Mouse (Mus musculus): ENCODE results near the gene F5. TPM values are rescaled to one million over a fixed set of nuclear protein-coding genes. Genes with fewer than 3 reads are reported as not detected.

The F5 gene
- polyA plus RNA-seq, 1 experiment from 2014 or later: 1.6 TPM

DNA sequence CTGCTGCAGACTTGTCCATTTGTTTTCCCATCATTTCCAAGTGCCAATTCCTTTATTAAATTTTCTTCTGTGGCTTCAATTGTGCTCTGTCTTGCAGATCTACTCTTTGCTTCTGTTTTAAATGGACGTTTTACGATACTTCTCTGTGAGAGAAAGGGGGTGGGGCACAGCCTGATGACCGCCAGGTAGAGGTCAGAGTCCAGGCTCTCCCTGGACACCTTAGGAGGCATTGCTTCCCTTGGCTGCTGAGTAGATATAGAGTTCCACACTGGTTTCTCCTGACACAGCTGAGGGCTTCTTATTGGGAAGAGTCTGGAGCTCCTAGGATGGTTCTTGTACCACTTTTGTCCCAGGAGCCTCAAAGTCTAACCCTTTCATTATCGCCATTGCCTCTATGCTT is 59.3 kb downstream of the F5 start:
- H3K9me3 ChIP-seq (ENCODE audit: control insufficient read depth, low read length): no peaks in the 10 kb centered on the region
- no peak overlapping the region for H3K4me3 ChIP-seq (ENCODE audit: low read depth, low read length)
- H3K4me2 ChIP-seq (replicated peaks; ENCODE audit: low read depth): no peak overlapping the region
- no peaks in the 10 kb centered on the region for H3K4me1 ChIP-seq (replicated peaks; ENCODE audit: control insufficient read depth, insufficient read depth)
- TF ChIP-seq CTCF (IDR thresholded peaks at IDR 0.05; ENCODE audit: low read depth): no peak
- TF ChIP-seq EP300 (optimal IDR thresholded peaks at IDR 0.05): no peak
- ATAC-seq (ENCODE audit: low FRiP score, low TSS enrichment): no peak
- 73% methylated on average over 4 of the region's 4 CpGs for WGBS
- DNase-seq (ENCODE audit: low spot score): peak; percentile 27
- no peak overlapping the region for H3K27ac ChIP-seq (replicated peaks)
- no peak overlapping the region for H3K9ac ChIP-seq (ENCODE audit: low read length)
- no peaks in the 10 kb centered on the region for H3K27me3 ChIP-seq (ENCODE audit: control insufficient read depth, insufficient read depth, low read length)
- H3K36me3 ChIP-seq (ENCODE audit: control insufficient read depth, insufficient read depth, low read length): no peaks in the 10 kb centered on the region

DNA sequence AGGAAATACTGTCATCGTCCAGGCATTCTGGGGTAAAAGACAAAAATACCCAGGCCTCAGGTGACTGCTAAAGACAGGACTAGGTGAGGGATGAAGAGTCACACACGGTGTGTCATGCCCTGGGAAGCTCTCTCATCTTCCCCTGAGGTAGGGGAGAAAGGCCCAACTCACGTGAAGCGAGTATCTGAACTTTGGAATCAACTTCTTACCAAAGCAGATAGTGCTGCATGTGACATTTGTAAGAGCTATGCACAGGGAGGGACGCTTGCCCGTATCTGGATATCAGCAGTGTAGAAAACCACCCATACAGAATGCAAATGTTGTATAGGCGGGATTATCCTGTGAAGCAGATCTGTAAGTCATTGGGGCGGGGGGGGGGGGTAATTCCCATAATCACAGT is 61.0 kb downstream of the F5 start:
- ATAC-seq (ENCODE audit: low FRiP score, low TSS enrichment): no peak
- no peak overlapping the region for H3K27ac ChIP-seq (replicated peaks)

DNA sequence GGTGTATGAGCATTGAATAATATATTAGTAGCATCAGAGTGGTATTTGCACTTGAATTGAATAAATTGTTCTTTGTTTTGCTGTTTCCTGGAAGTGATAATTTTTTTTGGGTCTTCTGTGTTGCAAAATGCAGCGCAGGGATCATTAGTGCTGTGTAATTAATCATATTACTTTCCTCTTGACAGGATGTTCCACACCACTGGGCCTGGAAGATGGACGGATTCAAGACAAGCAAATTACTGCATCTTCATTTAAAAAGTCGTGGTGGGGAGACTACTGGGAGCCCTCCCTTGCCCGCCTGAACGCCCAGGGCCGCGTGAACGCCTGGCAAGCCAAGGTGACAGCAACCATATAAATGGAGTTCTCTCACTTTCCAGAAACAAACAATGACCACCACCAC is 62.6 kb downstream of the F5 start:
- no peak for TF ChIP-seq EP300 (optimal IDR thresholded peaks at IDR 0.05)
- no peak for TF ChIP-seq CTCF (IDR thresholded peaks at IDR 0.05; ENCODE audit: low read depth)
- H3K27me3 ChIP-seq (ENCODE audit: control insufficient read depth, insufficient read depth, low read length): no peaks in the 10 kb centered on the region
- H3K9ac ChIP-seq (ENCODE audit: low read length): no peak overlapping the region
- no peak overlapping the region for H3K27ac ChIP-seq (replicated peaks)
- DNase-seq (ENCODE audit: low spot score) (no peak), ATAC-seq (ENCODE audit: low FRiP score, low TSS enrichment) (no peak)
- H3K36me3 ChIP-seq (ENCODE audit: control insufficient read depth, insufficient read depth, low read length): no peaks in the 10 kb centered on the region
- 64% methylated on average over 8 of the region's 8 CpGs for WGBS
- H3K4me3 ChIP-seq (ENCODE audit: low read depth, low read length): no peak overlapping the region
- no peaks in the 10 kb centered on the region for H3K9me3 ChIP-seq (ENCODE audit: control insufficient read depth, low read length)
- H3K4me1 ChIP-seq (replicated peaks; ENCODE audit: control insufficient read depth, insufficient read depth): 0 out of 2 replicates have a peak, but pooled peaks cover 2% of the 10 kb centered on the region
- H3K4me2 ChIP-seq (replicated peaks; ENCODE audit: low read depth): no peak overlapping the region

More for the DNA sequence above, 61.0 kb downstream of the F5 start:
- 80% methylated on average over 8 of the region's 8 CpGs for WGBS
- Histone ChIP-seq H3K4me3 (ENCODE audit: low read depth, low read length) (no peak overlapping the region), H3K36me3 (ENCODE audit: control insufficient read depth, insufficient read depth, low read length) (no peaks in the 10 kb centered on the region), H3K4me1 (replicated peaks; ENCODE audit: control insufficient read depth, insufficient read depth) (no peaks in the 10 kb centered on the region), H3K9me3 (ENCODE audit: control insufficient read depth, low read length) (no peaks in the 10 kb centered on the region), H3K27me3 (ENCODE audit: control insufficient read depth, insufficient read depth, low read length) (no peaks in the 10 kb centered on the region), H3K9ac (ENCODE audit: low read length) (no peak overlapping the region), H3K4me2 (replicated peaks; ENCODE audit: low read depth) (no peak overlapping the region)
- TF ChIP-seq EP300 (optimal IDR thresholded peaks at IDR 0.05) (no peak), CTCF (IDR thresholded peaks at IDR 0.05; ENCODE audit: low read depth) (no peak)
- DNase-seq (ENCODE audit: low spot score): no peak

DNA sequence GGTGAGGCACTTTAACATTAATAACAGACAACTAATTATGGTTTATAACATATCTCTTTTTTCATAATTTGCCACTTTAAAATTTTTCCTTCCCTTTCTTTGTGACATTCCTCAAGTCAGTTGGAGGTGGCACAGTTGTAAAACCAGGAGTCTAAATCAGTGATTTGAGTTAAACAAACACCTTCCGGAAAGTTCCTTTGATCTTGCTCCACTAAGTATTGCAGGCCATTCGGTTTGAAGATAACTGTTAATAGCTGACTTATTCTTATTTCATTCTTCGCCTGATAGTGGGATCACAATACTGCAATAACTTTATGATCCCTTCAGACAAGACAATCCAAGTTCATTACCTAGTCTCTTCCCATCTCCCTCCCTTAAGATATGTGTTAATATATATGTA is 63.5 kb downstream of the F5 start:
- H3K4me2 ChIP-seq (replicated peaks; ENCODE audit: low read depth): no peak overlapping the region
- H3K27ac ChIP-seq (replicated peaks): no peak overlapping the region
- 39% methylated on average over 3 of the region's 3 CpGs for WGBS
- no peaks in the 10 kb centered on the region for H3K36me3 ChIP-seq (ENCODE audit: control insufficient read depth, insufficient read depth, low read length)
- H3K9ac ChIP-seq (ENCODE audit: low read length): no peak overlapping the region
- H3K4me1 ChIP-seq (replicated peaks; ENCODE audit: control insufficient read depth, insufficient read depth): 0 out of 2 replicates have a peak, but pooled peaks cover 2% of the 10 kb centered on the region
- H3K27me3 ChIP-seq (ENCODE audit: control insufficient read depth, insufficient read depth, low read length): no peaks in the 10 kb centered on the region
- no peak overlapping the region for H3K4me3 ChIP-seq (ENCODE audit: low read depth, low read length)
- no peak for TF ChIP-seq EP300 (optimal IDR thresholded peaks at IDR 0.05)
- TF ChIP-seq CTCF (IDR thresholded peaks at IDR 0.05; ENCODE audit: low read depth): no peak
- H3K9me3 ChIP-seq (ENCODE audit: control insufficient read depth, low read length): no peaks in the 10 kb centered on the region
- ATAC-seq (ENCODE audit: low FRiP score, low TSS enrichment) (peak; percentile 51; the same call in 1 of the 2 replicates), DNase-seq (ENCODE audit: low spot score) (no peak)

DNA sequence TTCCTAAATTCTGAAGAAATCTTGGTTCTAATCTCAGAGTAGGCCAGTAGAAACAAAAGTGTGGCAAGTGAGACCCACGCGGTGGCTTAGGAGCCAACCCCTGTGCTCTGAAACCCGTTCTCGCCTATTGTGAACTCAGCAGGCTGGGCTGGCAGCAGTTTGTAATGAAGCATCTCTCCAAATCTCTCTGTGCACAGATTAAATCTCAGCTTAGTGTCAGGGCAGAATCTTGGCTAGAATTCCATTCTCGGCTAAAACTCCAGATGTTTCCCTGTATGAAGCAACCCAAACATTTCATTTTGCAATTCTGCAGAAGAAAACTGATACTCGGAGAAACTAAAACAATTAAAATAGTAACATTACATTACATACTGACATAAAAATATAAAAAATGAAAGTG is 63.9 kb downstream of the F5 start:
- H3K9me3 ChIP-seq (ENCODE audit: control insufficient read depth, low read length): no peaks in the 10 kb centered on the region
- no peaks in the 10 kb centered on the region for H3K36me3 ChIP-seq (ENCODE audit: control insufficient read depth, insufficient read depth, low read length)
- DNase-seq (ENCODE audit: low spot score) (no peak), ATAC-seq (ENCODE audit: low FRiP score, low TSS enrichment) (no peak)
- 0 out of 2 replicates have a peak, but pooled peaks cover 2% of the 10 kb centered on the region for H3K4me1 ChIP-seq (replicated peaks; ENCODE audit: control insufficient read depth, insufficient read depth)
- no peak overlapping the region for H3K4me2 ChIP-seq (replicated peaks; ENCODE audit: low read depth)
- no peak for TF ChIP-seq CTCF (IDR thresholded peaks at IDR 0.05; ENCODE audit: low read depth)
- H3K9ac ChIP-seq (ENCODE audit: low read length): no peak overlapping the region
- no peaks in the 10 kb centered on the region for H3K27me3 ChIP-seq (ENCODE audit: control insufficient read depth, insufficient read depth, low read length)
- WGBS: 37% methylated on average over 6 of the region's 6 CpGs
- H3K4me3 ChIP-seq (ENCODE audit: low read depth, low read length): no peak overlapping the region
- H3K27ac ChIP-seq (replicated peaks): no peak overlapping the region

DNA sequence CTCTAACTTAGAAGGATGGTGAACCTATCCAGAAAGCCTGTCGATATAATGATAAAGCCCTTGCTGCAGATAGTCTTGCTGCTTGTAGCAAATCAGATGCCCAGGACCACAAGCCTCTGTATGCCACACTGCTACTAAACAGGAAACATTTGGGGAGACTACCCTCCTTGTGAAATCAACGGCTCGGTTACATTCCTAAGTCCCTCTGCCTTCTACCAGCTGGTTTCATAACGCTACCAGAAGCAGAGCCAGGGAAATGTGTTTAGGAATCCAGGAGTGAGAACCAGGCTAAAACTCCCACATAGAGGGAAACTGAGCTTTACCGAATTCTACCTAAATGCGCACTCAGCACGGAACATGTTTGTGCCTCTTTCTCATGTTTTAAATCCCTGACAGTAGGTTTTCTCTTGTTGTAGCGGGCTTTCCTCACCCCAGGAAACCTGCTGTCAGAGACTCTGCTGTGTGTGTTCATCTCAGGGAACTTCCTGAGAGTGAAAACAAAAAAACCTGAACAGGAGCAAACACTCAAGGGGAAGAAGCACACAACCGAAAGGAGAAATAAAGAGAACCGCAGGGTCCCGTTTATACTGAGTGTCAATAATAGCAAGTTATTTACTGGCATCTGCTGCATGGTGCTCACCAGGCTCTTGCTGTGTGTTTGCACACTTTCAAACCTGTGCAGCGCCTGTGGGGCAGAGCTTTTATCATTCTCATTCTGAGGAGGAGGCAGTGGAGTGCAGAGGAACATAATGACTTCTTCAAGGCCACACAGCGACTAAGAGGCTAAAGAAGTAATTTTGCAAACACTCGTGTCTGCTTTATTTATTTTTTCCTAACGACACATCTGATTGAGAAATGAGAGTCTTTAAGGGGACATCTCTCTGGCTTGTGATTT is 66.4 kb downstream of the F5 start:
- no peak overlapping the region for H3K4me3 ChIP-seq (ENCODE audit: low read depth, low read length)
- no peak overlapping the region for H3K9ac ChIP-seq (ENCODE audit: low read length)
- WGBS: 33% methylated on average over 15 of the region's 15 CpGs
- H3K36me3 ChIP-seq (ENCODE audit: control insufficient read depth, insufficient read depth, low read length): no peaks in the 10 kb centered on the region
- H3K4me2 ChIP-seq (replicated peaks; ENCODE audit: low read depth): peak overlapping the region; percentile 26; the same call in 1 of the 2 replicates
- H3K4me1 ChIP-seq (replicated peaks; ENCODE audit: control insufficient read depth, insufficient read depth): 0 out of 2 replicates have a peak, but pooled peaks cover 2% of the 10 kb centered on the region
- ATAC-seq (ENCODE audit: low FRiP score, low TSS enrichment): no peak
- DNase-seq (ENCODE audit: low spot score): no peak
- no peaks in the 10 kb centered on the region for H3K27me3 ChIP-seq (ENCODE audit: control insufficient read depth, insufficient read depth, low read length)
- H3K27ac ChIP-seq (replicated peaks): no peak overlapping the region
- no peak for TF ChIP-seq CTCF (IDR thresholded peaks at IDR 0.05; ENCODE audit: low read depth)
- no peak for TF ChIP-seq EP300 (optimal IDR thresholded peaks at IDR 0.05)
- no peaks in the 10 kb centered on the region for H3K9me3 ChIP-seq (ENCODE audit: control insufficient read depth, low read length)
